34 mouse cellular contexts compared by ENCODE assay signal in the genomic region with DNA sequence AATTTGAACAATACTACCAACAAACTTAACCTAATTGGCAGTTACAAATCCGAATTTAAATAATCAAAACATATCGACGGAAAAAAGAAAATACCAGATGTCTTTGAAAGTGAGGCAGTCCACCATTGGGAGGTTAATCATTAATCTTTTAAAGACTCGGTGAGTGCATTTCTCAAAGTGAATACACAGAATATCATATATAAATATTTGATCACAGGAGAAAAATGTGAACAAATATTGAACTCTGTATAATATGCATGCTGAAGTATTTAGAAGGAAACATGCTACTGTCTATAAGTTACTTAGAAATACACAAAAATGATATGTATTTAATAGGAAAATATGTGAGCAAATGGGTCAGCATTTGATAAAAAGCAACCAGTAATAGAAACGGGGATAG.
"Had no signal": no experiment of that assay in that cellular context is flagged by ENCODE, and none has a peak within 500 bp of the region (broad histone marks: within the 10 kb centered on the region; RNA-seq: fewer than 3 reads in every experiment).

No protein-coding gene starts in this region.

- ATAC-seq: hindbrain, embryonic 16.5 days; hindbrain, postnatal 0 days; inflammation-experienced regulatory T-cells, adult 6 months; intestine, postnatal 0 days had no signal

- H3K4me3 ChIP-seq: heart, adult 2 months; heart, embryonic 10.5 days; heart, embryonic 12.5 days; heart, embryonic 13.5 days; heart, embryonic 15.5 days; hindbrain, embryonic 10.5 days; hindbrain, embryonic 12.5 days; hindbrain, embryonic 13.5 days; hindbrain, embryonic 15.5 days; kidney, embryonic 15.5 days; layer of hippocampus, adult 2 months had no signal

- H3K9me3 ChIP-seq: heart, embryonic 10.5 days; heart, embryonic 12.5 days; heart, embryonic 13.5 days; heart, embryonic 15.5 days; hindbrain, embryonic 10.5 days; hindbrain, embryonic 12.5 days; hindbrain, embryonic 13.5 days; hindbrain, embryonic 15.5 days; kidney, embryonic 15.5 days had no signal

- H3K4me1 ChIP-seq: heart, embryonic 10.5 days; heart, embryonic 12.5 days; heart, embryonic 13.5 days; heart, embryonic 15.5 days; hindbrain, embryonic 10.5 days; hindbrain, embryonic 12.5 days; hindbrain, embryonic 13.5 days; hindbrain, embryonic 15.5 days; kidney, embryonic 15.5 days had no signal

- H3K4me2 ChIP-seq: heart, embryonic 11.5 days; heart, embryonic 12.5 days; heart, embryonic 13.5 days; heart, embryonic 15.5 days; hindbrain, embryonic 12.5 days; hindbrain, embryonic 13.5 days; hindbrain, embryonic 14.5 days; hindbrain, embryonic 15.5 days; kidney, embryonic 15.5 days had no signal

- DNase-seq: heart, adult 2 months; heart, postnatal 10 days; heart, postnatal 14 days; heart, postnatal 36 days; heart, postnatal 4 days; kidney, adult 11 months; kidney, adult 18-20 months; kidney, adult 2 months; kidney, adult 8-10 months; kidney, adult 9 months; kidney, postnatal 10 days; kidney, postnatal 14 days; kidney, postnatal 25 days; kidney, postnatal 36 days; kidney, postnatal 4 days; layer of hippocampus, adult 9-11 months; layer of hippocampus, postnatal 36 days had no signal

- H3K27ac ChIP-seq: heart, adult 2 months; heart, embryonic 10.5 days; heart, embryonic 13.5 days; heart, embryonic 15.5 days; hindbrain, embryonic 10.5 days; hindbrain, embryonic 12.5 days; hindbrain, embryonic 13.5 days; hindbrain, embryonic 14.5 days; hindbrain, embryonic 15.5 days; hindbrain, postnatal 0 days; kidney, embryonic 15.5 days; kidney, postnatal 0 days; layer of hippocampus, adult 2 months had no signal

- H3K9ac ChIP-seq: heart, embryonic 12.5 days; heart, embryonic 13.5 days; heart, embryonic 15.5 days; hindbrain, embryonic 12.5 days; hindbrain, embryonic 13.5 days; hindbrain, embryonic 14.5 days; hindbrain, embryonic 15.5 days; kidney, embryonic 15.5 days had no signal

- H3K36me3 ChIP-seq: heart, embryonic 10.5 days; heart, embryonic 12.5 days; heart, embryonic 13.5 days; heart, embryonic 15.5 days; hindbrain, embryonic 10.5 days; hindbrain, embryonic 12.5 days; hindbrain, embryonic 13.5 days; hindbrain, embryonic 15.5 days; kidney, embryonic 15.5 days had no signal

- H3K27me3 ChIP-seq: heart, embryonic 12.5 days; heart, embryonic 13.5 days; heart, embryonic 15.5 days; hindbrain, embryonic 12.5 days; hindbrain, embryonic 13.5 days; hindbrain, embryonic 15.5 days; kidney, embryonic 15.5 days had no signal
